Mouse (Mus musculus) lung, embryonic 15.5 days (tissue): ENCODE data around the gene Cyb5r4. TPM values are rescaled to one million over a fixed set of nuclear protein-coding genes. Genes with fewer than 3 reads are reported as not detected.

Experiments used
- ATAC-seq: fragments of 200-750 bp; cut with Nextera tagmentation; 2 replicates; pipeline ENCODE4 v1.8.0; 2017; ENCODE audit warnings: moderate number of reproducible peaks, borderline replicate concordance; ENCODE audit not compliant: low FRiP score, low TSS enrichment; ENCODE audit errors: extremely low read depth
- H3K27ac ChIP-seq: fragments of 300-500 bp; sonication (generic); 2 replicates; pipeline ENCODE4 v1.5.1; 2015; ENCODE audit warnings: moderate library complexity, mild to moderate bottlenecking, inconsistent platforms
- H3K27me3 ChIP-seq: fragments of 300-500 bp; sonication (generic); 2 replicates; pipeline ENCODE4 v1.6.1; 2015; ENCODE audit warnings: inconsistent platforms
- H3K36me3 ChIP-seq: fragments of 300-500 bp; sonication (generic); 2 replicates; pipeline ENCODE4 v1.6.1; 2015; ENCODE audit warnings: inconsistent platforms
- H3K4me1 ChIP-seq: fragments of 300-500 bp; sonication (generic); 2 replicates; pipeline ENCODE4 v1.6.1; 2015; ENCODE audit warnings: inconsistent platforms
- H3K4me2 ChIP-seq: fragments of 300-500 bp; sonication (generic); 2 replicates; pipeline ENCODE4 v1.6.1; 2015; ENCODE audit warnings: inconsistent platforms, mild to moderate bottlenecking, moderate library complexity
- H3K4me3 ChIP-seq: fragments of 300-500 bp; sonication (generic); 2 replicates; pipeline ENCODE4 v1.5.1; 2015; ENCODE audit warnings: mild to moderate bottlenecking, inconsistent platforms
- H3K9ac ChIP-seq: fragments of 300-500 bp; sonication (generic); 2 replicates; pipeline ENCODE4 v1.6.1; 2015; ENCODE audit warnings: inconsistent platforms
- H3K9me3 ChIP-seq: fragments of 300-500 bp; sonication (generic); 2 replicates; pipeline ENCODE4 v1.6.1; 2016; ENCODE audit warnings: inconsistent platforms
- WGBS: fragments of 180-500 bp; shearing (Covaris S2); methylation state at CpG from one replicate; pipeline ENCODE4 v1.1.7; 2015; 5-methylcytosine and 5-hydroxymethylcytosine counted together
- polyA plus RNA-seq: library from polyadenylated mRNA; unstranded; fragments of >200 nt; fragmentation: Nextera tagmentation; extraction: Ambion mirVana; gene quantifications from 2 replicates; pipeline ENCODE4 v1.2.1, GENCODE M21; 2015

The Cyb5r4 gene
- polyA plus RNA-seq, 1 experiment from 2014 or later = 55.8 TPM

GRCm38 (mm10) chr9:86991758-86992157 lies 30.1 kb upstream of the Cyb5r4 start:
- WGBS = 64% methylated on average over 8 of the region's 8 CpGs
- ATAC-seq = no peak
- no peaks in the 10 kb centered on the region for H3K36me3 ChIP-seq

DNA sequence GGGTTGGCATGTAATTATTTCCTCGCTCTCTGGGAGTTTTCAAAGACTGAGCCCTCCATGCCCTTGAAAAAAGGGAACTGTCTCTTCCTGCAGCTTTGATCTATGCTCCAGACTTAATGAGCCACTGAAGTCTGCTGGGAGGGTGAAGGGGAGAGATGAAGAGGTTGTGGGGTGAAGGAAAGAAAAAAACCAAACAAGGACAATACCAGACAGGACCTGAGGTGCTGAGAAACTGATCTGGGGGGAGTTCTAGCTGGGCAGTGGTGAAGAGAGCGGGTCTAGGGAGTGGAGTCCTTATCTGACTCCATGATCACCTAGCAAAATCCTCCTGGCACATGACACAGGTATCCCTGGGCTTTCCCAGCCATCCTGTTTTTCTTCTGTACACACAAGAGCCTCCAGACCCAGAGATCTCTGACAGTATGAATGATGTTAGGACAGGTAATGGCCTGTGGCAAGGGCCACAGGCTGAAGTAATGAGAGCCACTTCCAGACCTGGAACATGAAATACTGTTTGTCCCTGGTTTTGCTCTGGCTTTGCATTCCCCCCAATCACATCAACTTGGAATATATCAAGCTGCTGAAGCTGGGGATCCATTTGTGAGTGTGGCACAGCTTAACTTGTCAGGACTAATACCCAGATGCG lies 24.6 kb upstream of the Cyb5r4 start:
- H3K4me2 ChIP-seq = no peak overlapping the region
- H3K36me3 ChIP-seq = no peaks in the 10 kb centered on the region
- H3K4me3 ChIP-seq = no peak overlapping the region
- WGBS = 70% methylated on average over 3 of the region's 3 CpGs
- no peaks in the 10 kb centered on the region for H3K27me3 ChIP-seq
- ATAC-seq = no peak
- no peaks in the 10 kb centered on the region for H3K9me3 ChIP-seq
- H3K27ac ChIP-seq = no peak overlapping the region
- H3K9ac ChIP-seq = no peak overlapping the region
- H3K4me1 ChIP-seq = no peaks in the 10 kb centered on the region

More at GRCm38 (mm10) chr9:86991758-86992157, 30.1 kb upstream of the Cyb5r4 start:
- Histone ChIP-seq H3K9me3 (no peaks in the 10 kb centered on the region), H3K4me2 (no peak overlapping the region), H3K27ac (no peak overlapping the region), H3K4me1 (no peaks in the 10 kb centered on the region), H3K4me3 (no peak overlapping the region), H3K9ac (no peak overlapping the region), H3K27me3 (no peaks in the 10 kb centered on the region)

GRCm38 (mm10) chr9:86999956-87000582 lies 21.7 kb upstream of the Cyb5r4 start:
- H3K4me1 ChIP-seq = no peaks in the 10 kb centered on the region
- H3K4me3 ChIP-seq = no peak overlapping the region
- no peak overlapping the region for H3K27ac ChIP-seq
- 66% methylated on average over 2 of the region's 2 CpGs for WGBS
- H3K27me3 ChIP-seq = no peaks in the 10 kb centered on the region
- no peaks in the 10 kb centered on the region for H3K36me3 ChIP-seq
- no peak overlapping the region for H3K4me2 ChIP-seq
- no peak for ATAC-seq
- H3K9me3 ChIP-seq = no peaks in the 10 kb centered on the region
- no peak overlapping the region for H3K9ac ChIP-seq

- no peaks in the 10 kb centered on the region for H3K9me3 ChIP-seq
- WGBS = 68% methylated on average over 6 of the region's 6 CpGs
- no peak for ATAC-seq
- no peaks in the 10 kb centered on the region for H3K27me3 ChIP-seq
- H3K4me2 ChIP-seq = no peak overlapping the region
- H3K4me1 ChIP-seq = no peaks in the 10 kb centered on the region
- no peak overlapping the region for H3K27ac ChIP-seq
- H3K4me3 ChIP-seq = no peak overlapping the region
- H3K36me3 ChIP-seq = no peaks in the 10 kb centered on the region
- H3K9ac ChIP-seq = no peak overlapping the region
Observed at GRCm38 (mm10) chr9:87004701-87005434, 16.9 kb upstream of the Cyb5r4 start.

GRCm38 (mm10) chr9:87005435-87005779 lies 16.4 kb upstream of the Cyb5r4 start:
- Histone ChIP-seq H3K9ac (no peak overlapping the region), H3K9me3 (no peaks in the 10 kb centered on the region), H3K27ac (no peak overlapping the region), H3K4me2 (no peak overlapping the region), H3K4me3 (no peak overlapping the region), H3K4me1 (no peaks in the 10 kb centered on the region), H3K36me3 (no peaks in the 10 kb centered on the region), H3K27me3 (no peaks in the 10 kb centered on the region)
- ATAC-seq = no peak
- 26% methylated on average over 5 of the region's 5 CpGs for WGBS

DNA sequence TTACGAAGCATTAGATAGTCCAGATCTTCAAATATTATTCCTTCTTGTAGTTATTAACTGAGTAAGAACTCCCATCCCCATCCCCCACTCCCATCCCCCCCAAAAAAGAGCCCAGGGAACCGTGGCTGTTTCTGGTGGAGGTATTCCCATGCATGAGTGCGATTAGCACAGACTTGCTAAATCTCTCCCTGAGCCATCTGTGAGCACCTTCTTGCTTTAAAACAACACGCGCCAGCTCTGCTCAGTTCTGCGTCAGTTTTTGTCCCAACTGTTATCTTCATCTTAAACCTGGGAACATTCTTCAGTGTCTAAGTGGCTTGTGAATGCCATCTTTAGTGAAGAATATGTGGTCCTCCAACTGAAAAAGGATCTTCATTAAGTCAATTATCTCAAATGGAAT lies 13.3 kb upstream of the Cyb5r4 start:
- H3K36me3 ChIP-seq = no peaks in the 10 kb centered on the region
- no peak overlapping the region for H3K4me3 ChIP-seq
- H3K27me3 ChIP-seq = peaks cover 5% of the 10 kb centered on the region
- H3K9ac ChIP-seq = no peak overlapping the region
- H3K27ac ChIP-seq = no peak overlapping the region
- no peak for ATAC-seq
- no peaks in the 10 kb centered on the region for H3K9me3 ChIP-seq
- no peak overlapping the region for H3K4me2 ChIP-seq
- WGBS = 53% methylated on average over 6 of the region's 6 CpGs
- H3K4me1 ChIP-seq = no peaks in the 10 kb centered on the region

DNA sequence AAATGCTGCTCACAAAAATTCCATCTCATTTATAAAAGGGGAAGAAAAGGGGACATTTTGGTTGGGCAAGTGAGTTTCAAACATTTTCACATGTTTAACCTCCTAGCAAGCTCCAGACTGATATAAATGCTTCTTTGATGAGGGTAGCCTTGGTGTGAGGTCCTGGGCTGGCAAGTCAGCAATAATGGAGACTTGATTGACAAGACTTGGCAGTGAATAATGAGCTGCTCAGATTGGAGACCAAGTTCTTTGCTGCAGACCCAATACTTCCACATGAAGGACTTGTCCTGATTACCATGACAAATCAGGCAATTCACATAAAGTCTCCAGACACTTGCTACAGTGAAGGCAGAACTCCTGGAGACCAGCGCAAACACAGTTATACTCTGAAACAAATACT lies 12.9 kb upstream of the Cyb5r4 start:
- Histone ChIP-seq H3K9me3 (no peaks in the 10 kb centered on the region), H3K36me3 (no peaks in the 10 kb centered on the region), H3K27me3 (peaks cover 7% of the 10 kb centered on the region), H3K4me1 (no peaks in the 10 kb centered on the region), H3K4me2 (no peak overlapping the region), H3K4me3 (no peak overlapping the region), H3K9ac (no peak overlapping the region), H3K27ac (no peak overlapping the region)
- no peak for ATAC-seq
- 94% methylated on average over 1 of the region's 1 CpGs for WGBS

GRCm38 (mm10) chr9:87015288-87015937 lies 6.4 kb upstream of the Cyb5r4 start, which contains the start of gene Ripply2:
Ripply2 (plus strand) TSS chr9:87015537.
- Histone ChIP-seq H3K36me3 (no peaks in the 10 kb centered on the region), H3K9me3 (no peaks in the 10 kb centered on the region), H3K4me2 (peak within 1 kb of the TSS; percentile 73), H3K9ac (no peak within 1 kb of the TSS), H3K27ac (no peak within 1 kb of the TSS), H3K27me3 (peaks cover 44% of the 10 kb centered on the region), H3K4me3 (peak within 1 kb of the TSS; percentile 39), H3K4me1 (peaks cover 8% of the 10 kb centered on the region; the same call in 1 of the 2 replicates)
- WGBS = under 1% methylated on average over 67 of the region's 71 CpGs
- no peak for ATAC-seq

GRCm38 (mm10) chr9:87015938-87016294 lies 5.9 kb upstream of the Cyb5r4 start:
- WGBS = 5% methylated on average over 10 of the region's 10 CpGs
- no peaks in the 10 kb centered on the region for H3K9me3 ChIP-seq
- peak overlapping the region; percentile 73 for H3K4me2 ChIP-seq
- H3K36me3 ChIP-seq = no peaks in the 10 kb centered on the region
- H3K4me3 ChIP-seq = peak overlapping the region; percentile 39; the same call in 1 of the 2 replicates
- peaks cover 44% of the 10 kb centered on the region for H3K27me3 ChIP-seq
- ATAC-seq = no peak
- H3K27ac ChIP-seq = no peak overlapping the region
- H3K4me1 ChIP-seq = peaks cover 8% of the 10 kb centered on the region; the same call in 1 of the 2 replicates
- no peak overlapping the region for H3K9ac ChIP-seq

GRCm38 (mm10) chr9:87025764-87026163 lies 4.0 kb downstream of the Cyb5r4 start:
- WGBS = 56% methylated on average over 6 of the region's 6 CpGs
- no peaks in the 10 kb centered on the region for H3K9me3 ChIP-seq
- no peak overlapping the region for H3K4me2 ChIP-seq
- no peaks in the 10 kb centered on the region for H3K27me3 ChIP-seq
- H3K4me1 ChIP-seq = peaks cover 14% of the 10 kb centered on the region
- H3K27ac ChIP-seq = no peak overlapping the region
- H3K9ac ChIP-seq = no peak overlapping the region
- no peak for ATAC-seq
- H3K4me3 ChIP-seq = no peak overlapping the region
- no peaks in the 10 kb centered on the region for H3K36me3 ChIP-seq

GRCm38 (mm10) chr9:87027423-87028084 lies 5.7 kb downstream of the Cyb5r4 start:
- Histone ChIP-seq H3K9ac (no peak overlapping the region), H3K27me3 (no peaks in the 10 kb centered on the region), H3K4me2 (no peak overlapping the region), H3K4me3 (no peak overlapping the region), H3K4me1 (peaks cover 6% of the 10 kb centered on the region; the same call in 1 of the 2 replicates), H3K9me3 (no peaks in the 10 kb centered on the region), H3K36me3 (no peaks in the 10 kb centered on the region), H3K27ac (no peak overlapping the region)
- 41% methylated on average over 8 of the region's 8 CpGs for WGBS
- ATAC-seq = no peak
